Mouse (Mus musculus) T-cell, adult 66 days (primary cell): ENCODE data around the gene Upp2. TPM values are rescaled to one million over a fixed set of nuclear protein-coding genes. Genes with fewer than 3 reads are reported as not detected.

Experiments used
- total RNA-seq, 2 experiments: library from RNA; stranded (reverse); gene quantifications; 3 replicates in 1 of 2; 4 replicates in 1 of 2; pipeline ENCODE4 v1.2.4; 2023

Upp2 gene
- total RNA-seq, result not detected

GRCm38 (mm10) chr2:58567066-58567810 lies at the start of gene Upp2, which contains the start of gene Acvr1:
Gene Upp2, plus strand, starts transcription at chr2:58567298.
Gene Acvr1, minus strand, starts transcription at chr2:58567157.

Other genes starting within 250 kb of the Upp2 start
- gene Acvr1c, start 209.4 kb upstream of the Upp2 start, total RNA-seq, result under 1 TPM in 1 of 2 experiments, not detected in 1; 0.23 TPM
- not detected for gene Gm17409, start 97.2 kb upstream of the Upp2 start, total RNA-seq
- gene Acvr1, start 141 bp upstream of the Upp2 start, total RNA-seq, result under 1 TPM; 0.35 to 0.62 TPM